Mouse (Mus musculus): ENCODE measurements around the gene Tmbim6. TPM values are rescaled to one million over a fixed set of nuclear protein-coding genes. Genes with fewer than 3 reads are reported as not detected.
"Not testable (repeated sequence)": the region's sequence is repeated elsewhere in the genome, so short reads cannot be mapped to it uniquely, and the experiment has no call there.

The Tmbim6 gene
- total RNA-seq, 4 experiments from 2014 or later = 442 to 837 (median 596) TPM

DNA sequence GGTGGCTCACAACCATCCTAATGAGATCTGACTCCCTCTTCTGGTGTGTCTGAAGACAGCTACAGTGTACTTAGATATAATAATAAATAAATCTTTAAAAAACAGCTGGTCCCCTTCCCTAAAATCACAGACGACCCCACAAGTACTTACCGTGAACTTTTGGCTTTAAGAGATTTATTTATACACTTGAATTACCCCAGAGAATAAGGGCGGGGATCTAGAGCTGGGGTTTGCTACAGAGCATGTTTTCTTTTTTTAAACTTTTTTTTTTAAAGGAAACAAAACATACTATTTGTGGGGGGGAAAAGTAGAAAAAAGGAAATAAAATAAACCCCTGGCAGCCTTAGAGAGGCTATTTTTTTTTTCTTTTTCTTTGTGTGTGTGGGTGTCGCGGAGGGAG, 27.4 kb downstream of the Tmbim6 start:
- DNase-seq = no peak

GRCm38 (mm10) chr15:99420521-99421014, 27.9 kb downstream of the Tmbim6 start:
- peak; percentile 61 for DNase-seq

DNA sequence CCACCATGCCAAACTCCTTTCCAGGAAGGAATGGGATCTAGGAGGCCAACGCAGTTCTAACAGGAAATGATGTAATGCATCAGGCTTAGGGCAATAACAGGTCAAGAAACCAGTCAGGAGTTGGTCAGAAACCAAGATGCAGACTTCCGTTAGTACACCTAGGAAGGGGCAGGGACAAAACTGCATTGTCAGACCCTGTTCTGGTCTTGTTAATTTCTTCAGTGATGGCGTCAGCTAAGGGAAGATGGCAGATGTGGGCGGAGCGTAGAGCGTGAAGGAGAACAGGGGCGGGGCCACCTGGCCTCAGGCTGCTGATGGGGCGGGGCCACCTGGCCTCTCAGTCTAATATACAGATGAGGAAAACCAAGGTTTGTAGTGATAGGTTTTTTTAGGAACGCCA, 28.5 kb downstream of the Tmbim6 start:
- DNase-seq = no peak

DNA sequence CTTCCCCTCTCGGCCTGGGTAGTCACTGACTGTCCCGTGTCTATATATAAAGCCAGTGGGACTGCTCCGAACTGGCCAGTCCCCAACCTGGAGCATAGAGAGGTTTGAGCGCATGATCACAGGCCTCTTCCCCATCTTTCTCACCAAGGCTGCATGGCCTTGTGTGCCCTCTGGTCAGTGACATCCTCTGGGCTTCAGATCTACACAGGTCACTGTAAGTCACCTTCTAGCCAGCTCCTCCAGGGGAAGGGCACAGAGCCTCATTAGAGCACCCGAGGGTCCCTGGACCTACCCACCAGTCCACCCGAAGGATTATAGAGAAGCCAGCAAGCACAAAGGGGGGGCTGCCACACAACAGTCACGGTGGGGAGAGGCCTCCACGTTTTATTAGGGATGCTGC, 29.0 kb downstream of the Tmbim6 start:
- no peak for DNase-seq

DNA sequence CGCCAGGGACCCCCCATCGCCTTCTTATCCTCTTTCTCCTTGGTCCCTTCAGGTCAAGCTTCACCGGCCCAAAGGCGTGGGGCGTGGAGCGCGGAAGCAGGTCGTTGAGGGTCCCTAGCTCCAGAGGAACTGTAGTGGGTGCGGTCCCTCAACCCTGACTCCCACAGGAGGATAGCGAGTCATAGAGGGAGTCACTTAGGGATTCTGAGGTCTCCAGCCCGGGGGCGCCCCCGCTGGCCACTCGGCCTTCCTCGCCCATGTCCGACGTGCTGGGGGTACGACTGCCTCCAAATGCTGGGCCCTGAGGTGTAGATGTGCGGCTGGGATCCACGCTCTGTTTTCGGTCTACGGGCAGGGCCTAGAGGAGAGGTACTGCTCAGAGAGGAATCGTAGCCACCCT, 29.9 kb downstream of the Tmbim6 start:
- no peak for DNase-seq

GRCm38 (mm10) chr15:99423131-99423530, 30.4 kb downstream of the Tmbim6 start:
- DNase-seq = no peak

DNA sequence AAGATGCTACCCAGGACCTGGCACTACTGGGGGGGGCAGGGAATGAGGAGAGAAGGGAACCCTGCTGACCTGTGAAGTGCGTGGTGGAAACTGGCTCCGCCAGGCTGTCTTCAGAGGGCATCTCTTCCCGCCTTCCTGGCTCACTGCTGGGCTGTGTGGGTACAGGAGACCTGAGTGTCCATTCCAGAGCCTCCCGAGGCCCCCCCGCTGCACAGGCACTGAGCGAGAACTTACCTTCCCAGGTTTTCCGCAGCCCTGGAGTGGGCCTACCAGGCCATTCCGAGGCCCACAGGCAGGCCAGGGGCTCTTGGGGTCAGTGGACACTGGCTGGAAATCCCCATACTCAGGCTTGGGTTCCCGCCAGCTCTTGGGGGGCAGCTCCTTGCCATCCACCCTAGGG, 31.2 kb downstream of the Tmbim6 start:
- DNase-seq = no peak

GRCm38 (mm10) chr15:99430394-99430793, 37.7 kb downstream of the Tmbim6 start:
- DNase-seq = no peak

GRCm38 (mm10) chr15:99431063-99431462, 38.4 kb downstream of the Tmbim6 start:
- no peak for DNase-seq

GRCm38 (mm10) chr15:99431504-99431903, 38.8 kb downstream of the Tmbim6 start:
- no peak for DNase-seq

DNA sequence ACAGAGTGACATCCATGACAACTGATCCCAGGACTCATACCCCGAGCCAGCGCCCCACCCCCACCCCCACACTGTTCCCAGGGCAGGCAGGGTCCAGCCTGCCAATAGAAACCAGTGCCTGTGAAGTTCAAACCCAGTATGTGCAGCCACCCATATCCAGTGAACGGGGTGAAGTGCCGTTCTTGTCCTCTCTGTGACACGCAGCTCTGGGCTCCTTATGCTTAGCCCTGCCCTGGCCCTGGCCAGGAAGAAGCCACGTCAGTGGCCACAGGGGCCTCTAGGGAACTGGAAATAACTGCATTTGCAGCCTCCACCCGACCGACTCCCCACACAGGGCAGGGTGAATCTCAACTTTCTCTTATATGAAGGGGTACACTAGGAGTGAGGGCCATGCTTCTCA, 39.3 kb downstream of the Tmbim6 start:
- no peak for DNase-seq

GRCm38 (mm10) chr15:99433081-99433718, 40.5 kb downstream of the Tmbim6 start:
- DNase-seq = no peak

DNA sequence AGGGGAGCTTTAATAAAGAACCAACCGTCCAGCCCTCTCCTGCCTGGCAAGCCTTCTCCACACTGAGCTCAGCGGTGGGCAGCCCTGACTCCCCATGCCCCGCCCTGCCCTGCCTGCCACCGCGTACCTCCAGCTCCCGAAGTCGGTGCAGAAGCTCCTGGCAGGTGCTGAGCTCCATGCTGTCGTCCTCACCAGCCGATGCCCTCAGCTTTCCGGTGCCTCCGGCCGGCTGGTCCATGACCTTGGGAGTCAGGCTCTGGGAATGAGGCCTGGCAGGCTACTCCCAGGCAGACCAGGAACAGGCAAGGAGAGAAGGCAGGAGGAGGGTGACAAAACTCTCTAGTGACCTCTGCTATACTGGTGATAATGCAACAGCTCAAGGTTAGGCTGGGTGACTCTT, 41.2 kb downstream of the Tmbim6 start:
- DNase-seq = peak; percentile 81

DNA sequence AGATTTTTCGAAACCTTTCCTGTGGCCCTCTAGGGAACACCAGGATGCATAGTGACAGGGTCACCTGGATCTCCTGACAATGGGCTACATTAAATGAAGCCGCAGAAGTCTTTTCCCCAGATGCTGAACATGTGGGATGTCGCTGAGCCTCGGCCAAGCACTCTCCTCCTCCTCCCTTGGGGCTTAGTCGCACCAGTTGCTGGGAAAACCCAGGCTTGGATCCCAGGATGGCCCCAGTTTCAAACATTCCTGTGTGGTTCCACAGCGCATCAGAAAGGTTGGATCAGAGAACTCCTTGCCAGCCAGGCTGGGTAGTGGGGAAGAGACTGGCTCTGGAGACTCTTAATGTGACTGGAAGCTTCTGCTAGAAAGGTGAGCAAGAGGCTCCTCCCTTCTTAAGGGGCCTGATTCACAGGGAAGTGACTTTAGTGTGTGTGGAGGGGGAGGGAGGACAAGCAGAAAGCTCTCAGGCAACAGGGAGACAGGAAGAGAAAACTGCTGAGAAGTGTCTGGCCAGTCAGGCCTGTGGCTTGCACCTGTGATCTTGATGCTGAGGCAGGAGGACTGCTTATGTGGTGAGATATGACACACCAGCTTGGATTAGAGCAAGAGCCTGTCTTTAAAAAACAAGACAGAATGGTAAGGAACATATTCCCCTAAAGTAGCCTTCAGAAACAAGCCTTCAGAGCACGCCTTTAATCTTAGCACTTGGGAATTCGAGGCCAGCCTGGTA, 46.5 kb downstream of the Tmbim6 start:
- no peak for DNase-seq

DNA sequence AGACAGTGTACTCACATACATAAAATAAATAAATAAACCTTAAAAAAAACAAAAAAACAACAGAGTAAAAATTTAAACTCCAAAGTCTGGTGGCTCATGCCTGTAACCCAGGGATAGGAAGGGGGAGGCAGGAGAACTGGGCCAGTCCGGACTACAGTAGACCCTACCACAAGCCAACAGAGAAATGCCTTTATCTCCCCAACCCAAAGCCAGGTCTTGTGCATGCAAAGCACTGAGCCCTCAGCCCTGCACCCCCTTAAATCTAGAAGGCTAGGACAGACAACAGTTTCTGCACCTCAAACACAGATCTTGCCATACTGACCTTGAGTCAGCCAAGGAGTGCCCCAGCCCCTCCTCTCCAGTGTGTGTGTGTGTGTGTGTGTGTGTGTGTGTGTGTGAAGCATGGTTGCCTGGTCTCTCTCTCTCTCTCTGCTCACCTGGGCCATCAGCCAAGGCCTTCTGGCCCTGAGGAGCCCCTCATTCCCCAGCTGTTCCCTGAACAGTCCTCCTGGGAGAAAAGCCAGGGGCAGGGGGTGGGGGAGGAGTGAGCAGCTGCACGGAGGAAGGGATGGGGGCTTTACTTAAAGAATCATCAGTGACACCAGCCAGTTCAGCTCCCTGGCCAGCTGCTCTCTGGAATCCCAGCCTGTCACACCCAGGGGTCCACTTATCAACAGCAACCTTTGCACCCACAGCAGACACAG, 47.6 kb downstream of the Tmbim6 start:
- no peak for DNase-seq

- DNase-seq = no peak
Observed at GRCm38 (mm10) chr15:99440816-99441457, 48.3 kb downstream of the Tmbim6 start.

DNA sequence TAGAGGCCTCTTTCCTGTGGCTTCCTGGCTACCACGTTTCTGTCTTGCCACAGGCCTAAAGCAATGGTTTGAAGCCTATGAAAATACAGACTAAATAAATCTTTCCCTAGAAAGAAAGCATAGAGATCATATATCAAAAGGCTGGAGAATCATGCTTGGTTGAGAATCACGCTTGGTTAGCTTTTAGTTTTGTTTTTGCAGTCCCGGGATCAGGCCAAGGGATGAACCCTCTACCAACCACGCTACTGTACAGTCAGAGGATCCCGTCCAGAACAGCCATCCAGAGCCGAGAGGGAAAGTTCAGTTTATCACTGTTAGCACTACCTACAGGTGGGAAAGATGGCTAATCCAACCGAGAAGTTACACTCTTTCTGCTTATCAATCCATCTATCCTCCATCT, 49.7 kb downstream of the Tmbim6 start:
- DNase-seq = no peak

GRCm38 (mm10) chr15:99445567-99445966, 52.9 kb downstream of the Tmbim6 start:
- DNase-seq = no peak

DNA sequence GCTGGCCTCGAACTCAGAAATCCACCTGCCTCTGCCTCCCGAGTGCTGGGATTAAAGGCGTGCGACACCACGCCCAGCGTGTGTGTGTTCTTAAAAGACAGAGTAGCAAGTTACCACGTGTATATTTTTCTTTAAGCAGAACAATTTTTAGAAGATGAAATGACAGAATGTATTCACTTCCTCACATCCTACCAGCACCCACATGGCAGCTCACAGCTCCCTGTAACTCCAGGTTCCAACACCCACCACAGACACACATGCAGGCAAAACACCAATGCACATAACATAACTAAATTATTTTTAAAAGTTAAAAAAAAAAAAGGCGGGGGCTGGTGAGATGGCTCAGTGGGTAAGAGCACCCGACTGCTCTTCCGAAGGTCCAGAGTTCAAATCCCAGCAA, 53.5 kb downstream of the Tmbim6 start:
- DNase-seq = not testable (repeated sequence)

GRCm38 (mm10) chr15:99449131-99449750, 56.6 kb downstream of the Tmbim6 start:
- peak; percentile 85 for DNase-seq

GRCm38 (mm10) chr15:99449751-99450280, 57.1 kb downstream of the Tmbim6 start:
- DNase-seq = peak; percentile 70

Data from adrenal gland, adult 8-10 months (tissue).